ENCODE assay signal across 8 mouse cellular contexts in the genomic region with DNA sequence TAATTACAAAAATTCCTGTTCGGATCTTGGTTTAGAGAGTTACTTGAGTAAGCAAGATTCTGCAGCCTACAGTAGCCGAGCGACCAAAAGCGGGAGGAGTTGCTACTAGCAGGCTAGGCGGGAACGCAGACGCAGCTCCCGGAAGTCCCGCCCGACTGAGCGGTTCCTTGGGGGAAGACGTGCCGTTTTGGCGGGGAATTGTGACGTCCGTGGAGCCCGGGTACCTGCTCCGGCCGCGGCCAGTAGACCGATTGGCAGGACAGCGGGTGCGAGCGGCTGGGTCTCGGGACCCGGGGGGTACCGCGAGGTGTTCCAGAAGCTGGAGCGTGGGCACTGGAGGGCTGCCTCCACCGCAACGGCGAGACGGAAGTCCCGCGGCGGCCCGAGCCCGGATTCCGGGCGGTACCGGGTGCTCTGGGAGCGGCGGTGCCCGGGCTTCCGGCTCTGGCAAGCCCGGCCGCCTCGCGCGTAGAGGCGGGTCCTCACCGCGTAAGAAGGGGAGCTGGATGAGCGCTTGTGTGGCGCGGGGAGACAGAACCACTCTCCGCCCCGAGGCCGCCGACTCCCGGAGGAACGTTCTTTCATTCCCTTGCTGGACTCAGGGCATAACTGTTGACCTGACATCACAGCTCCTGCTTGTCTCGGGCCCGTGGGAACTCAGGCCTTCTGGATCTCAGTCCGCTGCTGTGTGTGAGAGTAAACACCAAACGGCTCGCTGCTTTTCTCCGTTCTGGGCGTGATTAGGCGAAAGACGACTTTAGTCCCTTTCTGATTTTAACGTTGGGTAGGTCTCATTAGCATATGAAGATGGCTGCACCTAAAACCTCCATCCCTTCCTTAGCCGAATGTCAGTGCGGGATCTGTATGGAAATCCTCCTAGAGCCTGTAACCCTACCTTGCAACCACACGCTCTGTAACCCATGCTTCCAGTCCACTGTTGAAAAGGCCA. TPM values are rescaled to one million over a fixed set of nuclear protein-coding genes. Genes with fewer than 3 reads are reported as not detected.
DNase-seq lines count a peak whose midpoint lies in the region; ATAC-seq lines count a peak whose summit lies in the region.

A gene (plus strand): TSS at position 152 of the 949 bp plus-strand sequence.

- DNase-seq in adipocyte (ENCODE audit: low spot score), result peak; percentile 90
- DNase-seq in embryo, embryonic 10 days (ENCODE audit: low spot score), result peak; percentile 95
- DNase-seq in gastrocnemius, postnatal 14 days, result peak; percentile 92
- peak; percentile 94 for DNase-seq in intestine, embryonic 14.5 days (ENCODE audit: low spot score)
- peak; percentile 81 to 90 for DNase-seq in left cerebral cortex, postnatal 14 days (ENCODE audit: low spot score in 2 of 2)
- DNase-seq in mesoderm, embryonic 11.5 days (ENCODE audit: low read depth, low spot score), result peak; percentile 88
- peak; percentile 86 to 90 for DNase-seq in right cerebral cortex, postnatal 36 days (ENCODE audit: low spot score in 2 of 2)
- peak; percentile 91 for DNase-seq in yolk sac, embryonic 10.5 days (ENCODE audit: low spot score)

- ATAC-seq in intestine, embryonic 14.5 days (replicated peaks; ENCODE audit: low FRiP score, low TSS enrichment, low read depth), result peak; percentile 92

- H3K4me1 ChIP-seq in intestine, embryonic 14.5 days (replicated peaks; ENCODE audit: control insufficient read depth, insufficient read depth, low read length), result peaks cover 7% of the 10 kb centered on the region

- H3K9ac ChIP-seq in intestine, embryonic 14.5 days (ENCODE audit: low read length), result peak within 1 kb of the TSS; percentile 96

- H3K27me3 ChIP-seq in intestine, embryonic 14.5 days (replicated peaks; ENCODE audit: control insufficient read depth, insufficient read depth, low read length), result no peaks in the 10 kb centered on the region

- H3K27ac ChIP-seq in intestine, embryonic 14.5 days (ENCODE audit: low read depth), result peak within 1 kb of the TSS; percentile 98

- peaks cover 7% of the 10 kb centered on the region; the same call in 1 of the 2 replicates for H3K9me3 ChIP-seq in intestine, embryonic 14.5 days (ENCODE audit: control insufficient read depth, low read length)

- H3K4me2 ChIP-seq in intestine, embryonic 14.5 days (ENCODE audit: low read length), result peak within 1 kb of the TSS; percentile 62

- WGBS in intestine, embryonic 14.5 days, result under 1% methylated on average over 75 of the region's 75 CpGs

- peak within 1 kb of the TSS; percentile 77 for H3K4me3 ChIP-seq in intestine, embryonic 14.5 days (ENCODE audit: low read depth, low read length)

- peaks cover 11% of the 10 kb centered on the region; the same call in 1 of the 2 replicates for H3K36me3 ChIP-seq in intestine, embryonic 14.5 days (ENCODE audit: control insufficient read depth, insufficient read depth, low read length)

- intact Hi-C loops in gastrocnemius, postnatal 14 days (cut with DNase I; ENCODE audit: low total_unique reads), result no loop called here
- intact Hi-C loops in left cerebral cortex, postnatal 14 days (cut with DNase I), result no loop called here

RNA-seq across cellular contexts. Expression of the gene that starts here (rescaled TPM):
- total RNA-seq in gastrocnemius, postnatal 14 days (2021), result 10 to 100 TPM; 10.4 to 11.0 TPM
- polyA plus RNA-seq in intestine, embryonic 14.5 days (2014; fragmentation: Nextera tagmentation; extraction: Ambion mirVana), result 25.0 and 26.2 TPM in 2 replicates
- 10 to 100 TPM; 25.4 to 28.6 TPM for total RNA-seq in left cerebral cortex, postnatal 14 days (2021)

Comparison
In these comparisons a context has a peak if more than half of its experiments do, and no peak if none do; other contexts are left out.
1. Peak in every context shown above with its lines: DNase-seq, ATAC-seq, H3K4me3 ChIP-seq and H3K27ac ChIP-seq.